Mouse (Mus musculus) stomach, embryonic 16.5 days (tissue): ENCODE data around the gene Prnd. TPM values are rescaled to one million over a fixed set of nuclear protein-coding genes. Genes with fewer than 3 reads are reported as not detected.

Source experiments
- ATAC-seq: fragments of 200-750 bp; cut with Nextera tagmentation; 2 replicates; pipeline ENCODE4 v1.8.0; 2017; ENCODE audit warnings: moderate number of reproducible peaks, moderate TSS enrichment; ENCODE audit not compliant: insufficient read depth, low FRiP score
- H3K27ac ChIP-seq: fragments of 300-500 bp; sonication (generic); 2 replicates; pipeline ENCODE4 v1.5.1; 2014; ENCODE audit warnings: low read length
- H3K27me3 ChIP-seq: fragments of 300-500 bp; sonication (generic); 2 replicates; pipeline ENCODE4 v1.6.1; 2014; ENCODE audit warnings: low read length, control low read depth, mixed read lengths; ENCODE audit not compliant: control insufficient read depth, insufficient read depth
- H3K36me3 ChIP-seq: fragments of 300-500 bp; sonication (generic); 2 replicates; pipeline ENCODE4 v1.6.1; 2014; ENCODE audit warnings: low read length; ENCODE audit not compliant: control insufficient read depth, insufficient read depth
- H3K4me1 ChIP-seq: fragments of 300-500 bp; sonication (generic); 2 replicates; pipeline ENCODE4 v1.6.1; 2014; ENCODE audit warnings: low read length, control low read depth, mixed read lengths; ENCODE audit not compliant: control insufficient read depth, insufficient read depth
- H3K4me2 ChIP-seq: fragments of 300-500 bp; sonication (generic); 2 replicates; pipeline ENCODE4 v1.6.1; 2014; ENCODE audit warnings: low read depth, low read length, mixed read lengths
- H3K4me3 ChIP-seq: fragments of 300-500 bp; sonication (generic); replicated peaks from 2 replicates; pipeline ENCODE4 v1.5.1; 2014; ENCODE audit warnings: mild to moderate bottlenecking, low read length
- H3K9ac ChIP-seq: fragments of 300-500 bp; sonication (generic); 2 replicates; pipeline ENCODE4 v1.6.1; 2014; ENCODE audit warnings: low read length
- H3K9me3 ChIP-seq: fragments of 300-500 bp; sonication (generic); replicated peaks from 2 replicates; pipeline ENCODE4 v1.6.1; 2016; ENCODE audit warnings: low read length, control low read depth; ENCODE audit not compliant: control insufficient read depth
- WGBS: fragments of 180-500 bp; shearing (Covaris S2); extraction: QIAGEN DNeasy Blood & Tissue Kit; methylation state at CpG from one replicate; pipeline ENCODE4 v1.1.7; 2014; 5-methylcytosine and 5-hydroxymethylcytosine counted together
- polyA plus RNA-seq: library from polyadenylated mRNA; unstranded; fragments of >200 nt; fragmentation: Nextera tagmentation; extraction: Ambion mirVana; gene quantifications from 2 replicates; pipeline ENCODE4 v1.2.1, GENCODE M21; 2015

The Prnd gene
- polyA plus RNA-seq, 1 experiment from 2014 or later, result 44.0 TPM

DNA sequence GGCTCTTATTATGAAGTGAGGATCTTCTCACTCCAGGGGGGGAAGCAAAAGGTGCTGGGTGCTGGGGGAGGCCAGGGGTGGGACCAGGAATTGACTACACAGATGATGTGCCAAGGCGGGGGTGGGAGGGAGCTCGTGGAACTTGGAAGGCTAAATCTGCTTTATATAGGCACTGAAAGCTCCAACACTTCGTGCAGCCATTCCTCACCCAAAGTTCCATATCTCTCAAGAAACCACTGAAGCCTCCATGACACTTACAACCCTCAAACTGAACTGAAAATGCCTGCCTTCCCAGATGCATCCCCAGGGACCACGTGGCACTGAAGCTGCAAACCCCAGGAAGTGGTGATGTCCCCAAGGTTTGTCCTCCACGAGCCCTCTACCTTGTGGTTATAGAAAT, 53.3 kb downstream of the Prnd start:
- WGBS, result 69% methylated on average over 5 of the region's 5 CpGs
- H3K27me3 ChIP-seq, result no peaks in the 10 kb centered on the region
- no peak overlapping the region for H3K27ac ChIP-seq
- no peak for ATAC-seq
- H3K4me3 ChIP-seq, result no peak overlapping the region
- no peak overlapping the region for H3K9ac ChIP-seq
- H3K9me3 ChIP-seq, result no peaks in the 10 kb centered on the region
- 0 out of 2 replicates have a peak, but pooled peaks cover 2% of the 10 kb centered on the region for H3K36me3 ChIP-seq
- peaks cover 4% of the 10 kb centered on the region; the same call in 1 of the 2 replicates for H3K4me1 ChIP-seq
- no peak overlapping the region for H3K4me2 ChIP-seq

DNA sequence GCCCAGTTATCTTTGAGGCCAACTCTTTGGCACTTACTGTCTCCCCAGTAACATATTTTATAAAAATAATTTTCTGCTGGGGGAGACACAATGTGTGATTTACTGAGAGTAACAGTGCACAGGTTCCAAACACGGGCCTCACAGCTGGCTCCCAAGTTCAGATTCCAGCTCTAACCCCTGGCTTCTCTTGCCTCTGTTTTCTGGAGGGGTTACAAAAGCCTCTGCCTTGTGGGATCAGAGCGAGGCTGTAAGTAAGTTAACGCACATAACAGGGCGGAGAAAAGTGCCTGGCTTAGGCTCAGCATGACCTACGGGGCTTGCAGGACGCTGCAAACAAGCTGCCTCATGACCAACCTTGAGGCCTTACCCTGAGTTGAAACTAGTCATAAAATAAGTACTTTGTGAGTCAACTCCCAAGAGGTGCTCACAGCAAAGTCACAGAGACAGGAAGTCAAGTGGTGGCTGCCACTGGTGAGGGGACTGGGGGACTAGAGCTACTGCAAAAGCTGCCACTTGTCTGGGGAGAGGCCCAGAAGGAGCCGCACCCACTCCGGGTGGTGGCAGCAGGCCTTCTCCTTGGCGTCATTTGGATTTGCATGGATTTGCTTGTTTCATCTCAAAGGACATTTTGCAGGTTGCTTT, 54.0 kb downstream of the Prnd start:
- no peaks in the 10 kb centered on the region for H3K9me3 ChIP-seq
- no peaks in the 10 kb centered on the region for H3K27me3 ChIP-seq
- H3K27ac ChIP-seq, result no peak overlapping the region
- ATAC-seq, result no peak
- 0 out of 2 replicates have a peak, but pooled peaks cover 9% of the 10 kb centered on the region for H3K36me3 ChIP-seq
- H3K4me2 ChIP-seq, result no peak overlapping the region
- H3K4me3 ChIP-seq, result no peak overlapping the region
- no peak overlapping the region for H3K9ac ChIP-seq
- peaks cover 4% of the 10 kb centered on the region; the same call in 1 of the 2 replicates for H3K4me1 ChIP-seq
- WGBS, result 65% methylated on average over 9 of the region's 9 CpGs

- H3K27ac ChIP-seq, result no peak overlapping the region
- H3K36me3 ChIP-seq, result 0 out of 2 replicates have a peak, but pooled peaks cover 10% of the 10 kb centered on the region
- no peak overlapping the region for H3K4me3 ChIP-seq
- H3K4me1 ChIP-seq, result peaks cover 4% of the 10 kb centered on the region; the same call in 1 of the 2 replicates
- no peak for ATAC-seq
- no peaks in the 10 kb centered on the region for H3K9me3 ChIP-seq
- no peak overlapping the region for H3K4me2 ChIP-seq
- H3K27me3 ChIP-seq, result no peaks in the 10 kb centered on the region
- 84% methylated on average over 4 of the region's 4 CpGs for WGBS
- no peak overlapping the region for H3K9ac ChIP-seq
Measured at GRCm38 (mm10) chr2:132005445-132005844, 54.8 kb downstream of the Prnd start.

Other genes starting within 250 kb of the Prnd start
- not detected in 2 replicates for gene Erv3, start 91.1 kb upstream of the Prnd start, polyA plus RNA-seq
- gene Prnp, start 40.9 kb upstream of the Prnd start, polyA plus RNA-seq, result 70.4 and 73.5 TPM in 2 replicates
- 0.37 TPM in 1 of 2 replicates, not detected in the other for gene Prn, start 40.9 kb upstream of the Prnd start, polyA plus RNA-seq
- gene Rassf2, start 79.4 kb downstream of the Prnd start, polyA plus RNA-seq, result 13.4 and 16.4 TPM in 2 replicates
- 11.5 and 12.1 TPM in 2 replicates for gene Slc23a2, start 194.2 kb downstream of the Prnd start, polyA plus RNA-seq